Mouse (Mus musculus) heart, postnatal 0 days (tissue): ENCODE measurements around the gene Odf2l. TPM values are rescaled to one million over a fixed set of nuclear protein-coding genes. Genes with fewer than 3 reads are reported as not detected.
A peak's percentile ranks its signal among the peaks of the same experiment; 100 is the strongest.

ENCODE experiments used
- ATAC-seq: fragments of 200-750 bp; cut with Nextera tagmentation; 2 replicates; pipeline ENCODE4 v1.8.0; 2017; ENCODE audit warnings: low read depth, moderate number of reproducible peaks, moderate library complexity; ENCODE audit not compliant: insufficient read depth
- DNase-seq: peaks from one replicate; pipeline ENCODE4 v3.0.0-alpha.2; 2016; ENCODE audit warnings: low spot score
- H3K27ac ChIP-seq: fragments of 300-500 bp; sonication (generic); 2 replicates; pipeline ENCODE4 v1.5.1; 2014; ENCODE audit warnings: low read depth, mild to moderate bottlenecking
- H3K27me3 ChIP-seq: fragments of 300-500 bp; sonication (generic); 2 replicates; pipeline ENCODE4 v1.6.1; 2014; ENCODE audit warnings: low read length, mixed read lengths; ENCODE audit not compliant: control insufficient read depth, insufficient read depth
- H3K36me3 ChIP-seq: fragments of 300-500 bp; sonication (generic); replicated peaks from 2 replicates; pipeline ENCODE4 v1.6.1; 2014; ENCODE audit warnings: low read length, mixed read lengths; ENCODE audit not compliant: control insufficient read depth, insufficient read depth
- H3K4me1 ChIP-seq: fragments of 300-500 bp; sonication (generic); 2 replicates; pipeline ENCODE4 v1.6.1; 2014; ENCODE audit warnings: antibody characterized with exemption; ENCODE audit not compliant: control insufficient read depth, insufficient read depth
- H3K4me2 ChIP-seq: fragments of 300-500 bp; sonication (generic); 2 replicates; pipeline ENCODE4 v1.6.1; 2014; ENCODE audit warnings: low read depth, mild to moderate bottlenecking, low read length, moderate library complexity
- H3K4me3 ChIP-seq: fragments of 300-500 bp; sonication (generic); 2 replicates; pipeline ENCODE4 v1.5.1; 2014; ENCODE audit warnings: low read depth, low read length
- H3K9ac ChIP-seq: fragments of 300-500 bp; sonication (generic); replicated peaks from 2 replicates; pipeline ENCODE4 v1.6.1; 2014; ENCODE audit warnings: low read depth, low read length, mixed read lengths
- H3K9me3 ChIP-seq: fragments of 300-500 bp; sonication (generic); replicated peaks from 2 replicates; pipeline ENCODE4 v1.6.1; 2016; ENCODE audit warnings: low read length; ENCODE audit not compliant: control insufficient read depth
- CTCF ChIP-seq: IDR thresholded peaks from 2 replicates; pipeline ENCODE4 v1.5.1; 2016; ENCODE audit warnings: antibody characterized with exemption, control low read depth, low read depth
- EP300 ChIP-seq: IDR thresholded peaks from 2 replicates; pipeline ENCODE4 v1.6.1; 2016; ENCODE audit warnings: antibody characterized with exemption, low read depth
- WGBS: fragments of 180-500 bp; shearing (Covaris S2); extraction: QIAGEN DNeasy Blood & Tissue Kit; methylation state at CpG from one replicate; pipeline ENCODE4 v1.1.7; 2014; 5-methylcytosine and 5-hydroxymethylcytosine counted together
- polyA plus RNA-seq: library from polyadenylated mRNA; unstranded; fragments of >200 nt; fragmentation: Nextera tagmentation; extraction: Ambion mirVana; gene quantifications from 2 replicates; pipeline ENCODE4 v1.2.1, GENCODE M21; 2015
- total RNA-seq: library from RNA; depleted of rRNA; stranded (reverse); fragments of >200 nt; gene quantifications from 2 replicates; pipeline ENCODE4 v1.2.3, GENCODE M21; 2014; ENCODE audit warnings: low replicate concordance

Odf2l gene
- total and polyA plus RNA-seq, 2 experiments from 2014 or later = 5.0 to 8.9 TPM

DNA sequence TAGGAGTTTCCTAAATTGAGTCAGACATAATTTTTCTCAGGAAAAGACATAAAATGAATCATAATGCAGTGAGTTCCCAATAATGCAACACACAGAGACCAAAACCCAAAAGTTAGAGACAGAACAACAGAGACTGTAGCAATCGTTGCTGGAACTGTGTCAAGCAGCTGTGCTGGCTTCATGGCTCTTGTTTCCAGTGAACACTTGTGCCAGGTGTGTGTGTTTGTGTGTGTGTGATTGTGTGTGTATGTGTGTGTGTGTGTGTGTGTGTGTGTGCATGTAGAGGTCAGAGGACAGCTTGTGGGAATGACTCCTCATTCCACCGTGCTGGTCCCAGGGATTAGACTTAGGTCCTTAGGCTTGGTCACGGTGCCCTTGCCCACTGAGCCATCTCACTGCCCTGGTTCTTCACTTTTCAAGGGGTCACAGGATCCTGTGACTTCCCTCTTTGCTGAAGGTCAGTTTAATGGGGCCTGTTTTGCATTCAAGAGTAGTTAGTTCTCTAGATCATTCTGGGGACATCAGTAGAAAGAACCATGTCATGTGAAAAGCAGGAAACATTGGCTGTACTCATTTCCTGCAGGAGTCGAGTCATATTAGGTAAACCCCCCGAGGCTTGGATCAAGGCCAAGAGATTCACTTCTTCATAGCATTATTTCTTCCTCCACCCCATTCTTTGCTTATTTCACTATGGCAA lies 13.2 kb upstream of the Odf2l start:
- Histone ChIP-seq H3K27me3 (no peaks in the 10 kb centered on the region), H3K9me3 (no peaks in the 10 kb centered on the region), H3K9ac (no peak overlapping the region), H3K4me2 (no peak overlapping the region), H3K4me1 (no peaks in the 10 kb centered on the region), H3K4me3 (no peak overlapping the region), H3K27ac (peak overlapping the region; percentile 45), H3K36me3 (no peaks in the 10 kb centered on the region)
- DNase-seq = peak; percentile 33
- no peak for ATAC-seq
- TF ChIP-seq EP300 = no peak
- TF ChIP-seq CTCF = no peak
- WGBS = 56% methylated on average over 5 of the region's 5 CpGs

GRCm38 (mm10) chr3:145105773-145106504 lies 12.4 kb upstream of the Odf2l start:
- no peak overlapping the region for H3K4me3 ChIP-seq
- TF ChIP-seq EP300 = no peak
- TF ChIP-seq CTCF = no peak; the same call in 1 of the 2 replicates
- no peak overlapping the region for H3K9ac ChIP-seq
- H3K4me2 ChIP-seq = no peak overlapping the region
- no peaks in the 10 kb centered on the region for H3K9me3 ChIP-seq
- H3K4me1 ChIP-seq = no peaks in the 10 kb centered on the region
- DNase-seq (no peak), ATAC-seq (no peak)
- H3K27ac ChIP-seq = no peak overlapping the region
- WGBS = 76% methylated on average over 5 of the region's 5 CpGs
- H3K27me3 ChIP-seq = no peaks in the 10 kb centered on the region
- no peaks in the 10 kb centered on the region for H3K36me3 ChIP-seq

DNA sequence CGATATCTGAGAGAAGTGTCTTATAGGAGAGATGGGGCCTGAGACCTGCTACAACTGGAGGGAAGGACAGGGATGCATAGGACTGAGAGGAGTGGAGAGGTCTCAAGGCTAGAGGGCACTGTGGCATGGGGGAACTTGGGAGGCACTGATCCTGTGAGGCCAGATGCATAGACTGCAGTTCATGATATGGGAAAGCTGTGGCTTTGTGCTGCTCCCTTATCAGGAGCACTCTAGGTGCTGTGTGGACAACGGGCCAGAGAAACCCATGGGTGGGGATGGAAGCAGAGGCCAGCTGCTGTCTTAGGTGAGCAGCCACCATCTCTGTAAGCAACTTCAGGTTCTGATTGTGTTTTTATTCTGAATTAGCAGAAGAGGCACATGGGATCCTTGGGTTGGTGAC lies 3.2 kb upstream of the Odf2l start:
- H3K9ac ChIP-seq = no peak overlapping the region
- 68% methylated on average over 2 of the region's 2 CpGs for WGBS

GRCm38 (mm10) chr3:145117637-145118036 lies 751 bp upstream of the Odf2l start:
- peak overlapping the region; percentile 72 for H3K4me3 ChIP-seq
- H3K4me2 ChIP-seq = peak overlapping the region; percentile 76
- H3K27ac ChIP-seq = peak overlapping the region; percentile 98
- peaks cover 4% of the 10 kb centered on the region; the same call in 1 of the 2 replicates for H3K4me1 ChIP-seq
- peak overlapping the region; percentile 70 for H3K9ac ChIP-seq
- H3K27me3 ChIP-seq = no peaks in the 10 kb centered on the region
- ATAC-seq = no peak
- no peak for TF ChIP-seq EP300
- no peak for TF ChIP-seq CTCF
- WGBS = 81% methylated on average over 10 of the region's 10 CpGs
- no peaks in the 10 kb centered on the region for H3K9me3 ChIP-seq
- H3K36me3 ChIP-seq = no peaks in the 10 kb centered on the region
- no peak for DNase-seq

More for the DNA sequence above, 3.2 kb upstream of the Odf2l start:
- H3K4me1 ChIP-seq = peaks cover 4% of the 10 kb centered on the region; the same call in 1 of the 2 replicates
- H3K27me3 ChIP-seq = no peaks in the 10 kb centered on the region
- H3K4me2 ChIP-seq = no peak overlapping the region
- ATAC-seq (no peak), DNase-seq (no peak)
- no peak overlapping the region for H3K27ac ChIP-seq
- TF ChIP-seq EP300 = no peak
- TF ChIP-seq CTCF = no peak
- H3K9me3 ChIP-seq = no peaks in the 10 kb centered on the region
- H3K36me3 ChIP-seq = no peaks in the 10 kb centered on the region
- H3K4me3 ChIP-seq = no peak overlapping the region

GRCm38 (mm10) chr3:145119002-145119358 lies 592 bp downstream of the Odf2l start:
- Histone ChIP-seq H3K4me1 (peaks cover 4% of the 10 kb centered on the region; the same call in 1 of the 2 replicates), H3K9ac (peak overlapping the region; percentile 70), H3K4me3 (peak overlapping the region; percentile 72), H3K27me3 (no peaks in the 10 kb centered on the region), H3K36me3 (no peaks in the 10 kb centered on the region), H3K27ac (peak overlapping the region; percentile 98), H3K9me3 (no peaks in the 10 kb centered on the region), H3K4me2 (peak overlapping the region; percentile 76)
- DNase-seq (no peak), ATAC-seq (no peak)
- no peak for TF ChIP-seq EP300
- no peak for TF ChIP-seq CTCF
- 2% methylated on average over 14 of the region's 14 CpGs for WGBS
